ENCODE assay signal across 8 mouse cellular contexts in the genomic region with DNA sequence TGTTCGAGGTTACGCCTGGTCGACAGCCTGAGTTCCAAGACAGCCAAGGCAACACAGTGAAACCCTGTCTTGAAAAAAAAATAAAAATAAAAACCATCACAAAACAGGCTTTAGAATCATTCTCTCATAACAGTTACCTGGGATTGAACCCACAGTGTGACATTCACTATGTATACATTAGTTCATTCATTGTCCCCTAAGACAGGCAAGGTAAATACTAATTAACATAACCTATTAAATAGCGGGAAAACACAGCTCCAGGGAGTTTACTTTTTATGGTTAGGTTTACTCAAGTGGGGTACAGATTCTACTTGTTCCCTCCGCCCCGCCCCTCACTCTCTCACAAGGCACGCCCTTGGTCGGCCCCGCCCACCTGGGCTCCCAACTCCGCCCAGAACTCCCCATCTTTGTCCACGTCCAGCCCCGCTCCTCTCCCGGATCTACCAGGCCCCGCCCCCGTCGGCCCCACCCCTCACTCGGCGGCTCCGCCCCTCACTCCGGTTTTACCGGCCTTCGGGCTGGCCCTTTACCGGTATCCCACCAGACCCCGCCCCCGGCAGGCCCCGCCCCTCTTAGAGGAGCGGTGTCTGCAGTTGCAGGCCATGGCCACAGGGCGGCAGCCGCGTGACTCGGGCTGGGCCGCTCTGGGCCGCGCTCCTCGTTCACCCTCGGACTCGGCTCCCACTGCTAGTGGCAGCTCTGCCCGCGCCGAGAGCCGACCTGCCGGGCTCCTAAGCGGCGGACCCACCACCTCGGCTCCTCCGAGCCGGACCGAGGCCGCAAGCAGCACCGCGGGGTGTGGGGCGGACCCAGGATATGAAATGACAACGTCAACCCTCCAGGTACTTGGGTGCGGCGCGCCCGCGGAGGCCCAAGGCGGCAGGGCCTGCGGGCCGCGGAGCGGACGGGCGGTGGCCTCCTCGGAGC. TPM values are rescaled to one million over a fixed set of nuclear protein-coding genes. Genes with fewer than 3 reads are reported as not detected.
DNase-seq lines count a peak whose midpoint lies in the region; ATAC-seq and TF ChIP-seq lines count a peak whose summit lies in the region.

Gene Vps4a (plus strand): TSS at position 573 of the 927 bp plus-strand sequence.

- H3K4me3 ChIP-seq in forebrain, embryonic 10.5 days: peak within 1 kb of the TSS; percentile 99
- peak within 1 kb of the TSS; percentile 98 for H3K4me3 ChIP-seq in heart, embryonic 15.5 days
- H3K4me3 ChIP-seq in liver, embryonic 14.5 days (ENCODE audit: insufficient read depth in 1 of 2, low read depth in 2 of 2, low read length in 2 of 2): peak within 1 kb of the TSS; percentile 70 to 76
- peak within 1 kb of the TSS; percentile 94 for H3K4me3 ChIP-seq in neural tube, embryonic 11.5 days (ENCODE audit: low read depth, low read length)
- peak within 1 kb of the TSS; percentile 94 for H3K4me3 ChIP-seq in stomach, postnatal 0 days (ENCODE audit: low read depth, low read length)

- no peaks in the 10 kb centered on the region for H3K27me3 ChIP-seq in forebrain, embryonic 10.5 days (ENCODE audit: poor library complexity, severe bottlenecking)
- no peaks in the 10 kb centered on the region for H3K27me3 ChIP-seq in heart, embryonic 15.5 days
- H3K27me3 ChIP-seq in liver, embryonic 14.5 days (ENCODE audit: control insufficient read depth, insufficient read depth, low read length): no peaks in the 10 kb centered on the region
- H3K27me3 ChIP-seq in neural tube, embryonic 11.5 days (ENCODE audit: control insufficient read depth, insufficient read depth, low read length): no peaks in the 10 kb centered on the region
- H3K27me3 ChIP-seq in stomach, postnatal 0 days (ENCODE audit: control insufficient read depth, insufficient read depth, low read length): no peaks in the 10 kb centered on the region

- peak; percentile 91 for TF ChIP-seq CTCF in liver, embryonic 14.5 days (IDR thresholded peaks at IDR 0.05; ENCODE audit: low read depth)
- peak; percentile 92 for TF ChIP-seq CTCF in stomach, postnatal 0 days (IDR thresholded peaks at IDR 0.05; ENCODE audit: low read depth)

- H3K9me3 ChIP-seq in forebrain, embryonic 10.5 days: no peaks in the 10 kb centered on the region
- H3K9me3 ChIP-seq in heart, embryonic 15.5 days (replicated peaks): no peaks in the 10 kb centered on the region
- H3K9me3 ChIP-seq in liver, embryonic 14.5 days (ENCODE audit: control insufficient read depth, low read length): no peaks in the 10 kb centered on the region
- no peaks in the 10 kb centered on the region for H3K9me3 ChIP-seq in neural tube, embryonic 11.5 days (ENCODE audit: control insufficient read depth, low read length)
- H3K9me3 ChIP-seq in stomach, postnatal 0 days (ENCODE audit: control insufficient read depth, low read length): no peaks in the 10 kb centered on the region

- H3K36me3 ChIP-seq in forebrain, embryonic 10.5 days (replicated peaks): peaks cover 6% of the 10 kb centered on the region; the same call in 1 of the 2 replicates
- H3K36me3 ChIP-seq in heart, embryonic 15.5 days: no peaks in the 10 kb centered on the region
- no peaks in the 10 kb centered on the region for H3K36me3 ChIP-seq in liver, embryonic 14.5 days (replicated peaks; ENCODE audit: control insufficient read depth, insufficient read depth, low read depth)
- H3K36me3 ChIP-seq in neural tube, embryonic 11.5 days (ENCODE audit: control insufficient read depth, insufficient read depth, low read length): no peaks in the 10 kb centered on the region
- no peaks in the 10 kb centered on the region for H3K36me3 ChIP-seq in stomach, postnatal 0 days (ENCODE audit: control insufficient read depth, insufficient read depth, low read length)

- ATAC-seq in CD4-positive, CD25-positive, alpha-beta regulatory T cell, adult 4 months: peak; percentile 92
- ATAC-seq in heart, embryonic 15.5 days (replicated peaks; ENCODE audit: insufficient number of reproducible peaks, insufficient read depth, low FRiP score, low read depth): peak; percentile 94
- peak; percentile 96 for ATAC-seq in liver, embryonic 14.5 days (ENCODE audit: insufficient read depth)
- ATAC-seq in neural tube, embryonic 11.5 days (ENCODE audit: insufficient read depth, low FRiP score, low TSS enrichment): peak; percentile 97
- ATAC-seq in stomach, postnatal 0 days (ENCODE audit: low FRiP score, low TSS enrichment): peak; percentile 95

- 4% methylated on average over 66 of the region's 66 CpGs for WGBS in forebrain, embryonic 10.5 days
- 4% methylated on average over 66 of the region's 66 CpGs for WGBS in heart, embryonic 15.5 days
- 4% methylated on average over 64 of the region's 66 CpGs for WGBS in liver, embryonic 14.5 days (ENCODE audit: insufficient replicate concordance)
- WGBS in neural tube, embryonic 11.5 days: 4% methylated on average over 63 of the region's 66 CpGs
- 4% methylated on average over 60 of the region's 66 CpGs for WGBS in stomach, postnatal 0 days

- H3K4me1 ChIP-seq in forebrain, embryonic 10.5 days: peaks cover 27% of the 10 kb centered on the region
- peaks cover 17% of the 10 kb centered on the region for H3K4me1 ChIP-seq in heart, embryonic 15.5 days (replicated peaks)
- H3K4me1 ChIP-seq in liver, embryonic 14.5 days (replicated peaks; ENCODE audit: control insufficient read depth in 2 of 2, insufficient read depth in 2 of 2, low read length in 1 of 2): peaks cover 10 to 25% of the 10 kb centered on the region in 2 experiments
- peaks cover 8% of the 10 kb centered on the region for H3K4me1 ChIP-seq in neural tube, embryonic 11.5 days (ENCODE audit: control insufficient read depth, insufficient read depth, low read length)
- 0 out of 2 replicates have a peak, but pooled peaks cover 2% of the 10 kb centered on the region for H3K4me1 ChIP-seq in stomach, postnatal 0 days (replicated peaks; ENCODE audit: control insufficient read depth, insufficient read depth)

- no peak for TF ChIP-seq EP300 in liver, embryonic 14.5 days (IDR thresholded peaks at IDR 0.05; ENCODE audit: low read depth)
- no peak for TF ChIP-seq EP300 in stomach, postnatal 0 days (optimal IDR thresholded peaks at IDR 0.05)

- peak within 1 kb of the TSS; percentile 85 for H3K9ac ChIP-seq in heart, embryonic 15.5 days
- H3K9ac ChIP-seq in liver, embryonic 14.5 days (replicated peaks): peak within 1 kb of the TSS; percentile 76
- peak within 1 kb of the TSS; percentile 94 for H3K9ac ChIP-seq in neural tube, embryonic 11.5 days (ENCODE audit: low read length)
- H3K9ac ChIP-seq in stomach, postnatal 0 days (ENCODE audit: low read length): peak within 1 kb of the TSS; percentile 95

- peak within 1 kb of the TSS; percentile 91 for H3K27ac ChIP-seq in forebrain, embryonic 10.5 days
- peak within 1 kb of the TSS; percentile 75 for H3K27ac ChIP-seq in heart, embryonic 15.5 days
- peak within 1 kb of the TSS; percentile 10; the same call in 1 of the 2 replicates for H3K27ac ChIP-seq in liver, embryonic 14.5 days
- peak within 1 kb of the TSS; percentile 53 for H3K27ac ChIP-seq in neural tube, embryonic 11.5 days (ENCODE audit: low read depth, low read length)
- peak within 1 kb of the TSS; percentile 86 for H3K27ac ChIP-seq in stomach, postnatal 0 days (replicated peaks)

- DNase-seq in c-Kit-negative CD71-positive TER-119-positive erythroid progenitor cells, embryonic 14.5 days (ENCODE audit: low read depth, low spot score): peak; percentile 89
- peak; percentile 98 for DNase-seq in forebrain, embryonic 10.5 days (ENCODE audit: extremely low spot score, low spot score)
- peak; percentile 97 for DNase-seq in kidney, postnatal 25 days
- DNase-seq in liver, embryonic 14.5 days (ENCODE audit: low read depth in 3 of 3, low spot score in 3 of 3): peak; percentile 86 to 90 (median 88)
- peak; percentile 96 for DNase-seq in neural tube, embryonic 11.5 days (ENCODE audit: low spot score)
- peak; percentile 99 for DNase-seq in stomach, postnatal 0 days (ENCODE audit: low spot score)

- H3K4me2 ChIP-seq in heart, embryonic 15.5 days: peak within 1 kb of the TSS; percentile 88
- H3K4me2 ChIP-seq in liver, embryonic 14.5 days (ENCODE audit: low read depth): peak within 1 kb of the TSS; percentile 92
- H3K4me2 ChIP-seq in neural tube, embryonic 11.5 days (ENCODE audit: low read depth): peak within 1 kb of the TSS; percentile 78
- H3K4me2 ChIP-seq in stomach, postnatal 0 days (replicated peaks; ENCODE audit: low read depth): peak within 1 kb of the TSS; percentile 90

RNA-seq across cellular contexts. Expression of gene Vps4a, which starts in this region (rescaled TPM):
- 10 to 100 TPM; 33.4 to 34.1 TPM for polyA plus RNA-seq in CD4-positive, CD25-positive, alpha-beta regulatory T cell, adult 4 months (2017; shearing (Covaris generic))
- polyA plus RNA-seq in forebrain, embryonic 10.5 days (2016; fragmentation: Nextera tagmentation; extraction: Ambion mirVana): 67.6 and 69.5 TPM in 2 replicates
- polyA plus RNA-seq in heart, embryonic 15.5 days (2015; fragmentation: Nextera tagmentation; extraction: Ambion mirVana): 52.8 and 57.3 TPM in 2 replicates
- 9.0 and 12.1 TPM in 2 replicates for polyA plus RNA-seq in liver, embryonic 14.5 days (2012; rRNA removed)
- polyA plus RNA-seq in liver, embryonic 14.5 days (2014; fragmentation: Nextera tagmentation; extraction: Ambion mirVana): 22.8 and 22.9 TPM in 2 replicates
- polyA plus RNA-seq in neural tube, embryonic 11.5 days (2014; fragmentation: Nextera tagmentation; extraction: Ambion mirVana): 100 and 105 TPM in 2 replicates
- 41.0 and 41.4 TPM in 2 replicates for polyA plus RNA-seq in stomach, postnatal 0 days (2015; fragmentation: Nextera tagmentation; extraction: Ambion mirVana)

Comparison
In these comparisons a context has a peak if more than half of its experiments do, and no peak if none do; other contexts are left out.
1. Peak in every context shown above with its lines: DNase-seq, ATAC-seq, H3K4me3 ChIP-seq and H3K27ac ChIP-seq.
2. H3K27ac ChIP-seq: peak in every context shown above with its lines; median percentile 91 in forebrain, embryonic 10.5 days; 86 in stomach, postnatal 0 days; 75 in heart, embryonic 15.5 days; 53 in neural tube, embryonic 11.5 days; 10 in liver, embryonic 14.5 days.